Mouse (Mus musculus): Measurements from ENCODE around the gene Ppp1r14a.

Gene Ppp1r14a

DNA sequence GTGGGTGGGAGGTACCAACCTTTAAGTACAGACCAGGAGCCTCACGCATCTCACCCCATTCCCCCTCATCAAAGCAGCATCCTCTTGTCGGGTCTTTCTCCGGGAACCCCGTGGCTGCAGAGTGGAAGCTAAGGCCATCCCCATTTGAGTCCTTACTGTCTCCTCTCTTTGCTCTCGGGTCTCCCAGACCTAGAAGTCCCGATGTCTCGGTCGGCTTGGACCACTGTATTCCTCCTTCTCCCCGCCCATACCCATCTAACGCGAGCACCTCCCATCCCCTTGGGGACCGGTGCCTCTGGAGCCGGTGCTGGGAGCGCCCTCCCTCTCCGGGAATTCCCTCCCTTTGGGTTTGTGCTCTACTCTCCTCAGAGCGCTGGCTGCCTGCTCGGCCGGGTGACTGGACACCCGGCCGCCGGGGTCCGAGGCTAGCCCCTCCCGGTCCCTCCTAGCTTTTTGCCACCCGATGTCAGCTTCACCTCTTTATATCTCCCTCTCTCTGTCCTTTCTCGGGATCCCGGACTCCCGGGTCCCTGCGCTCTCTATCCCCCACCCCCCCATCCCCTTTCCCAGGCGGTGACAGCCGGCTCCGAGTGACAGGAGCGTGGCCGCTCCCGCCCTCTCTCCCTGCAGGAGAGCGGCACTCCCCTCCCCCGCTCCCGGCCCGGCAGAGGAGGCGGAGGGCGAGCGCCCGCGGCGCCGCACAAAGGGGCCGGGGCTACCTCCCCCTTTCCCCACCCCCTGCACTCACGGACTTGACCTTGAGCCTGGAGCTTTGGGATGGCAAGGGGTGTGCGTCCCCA lies 15.6 kb downstream of the Ppp1r14a start:
- ChIA-PET POLR2A (interaction anchor here in 3 of 4 experiments (0.6 to 2.9 kb wide), 6 partner anchors 12 to 124 kb away, joined by 3 to 10 read pairs (median 3); no protein-coding TSS in a partner anchor), CTCF (interaction anchor here in 3 of 4 experiments (0.6 to 1.5 kb wide), 4 partner anchors 145 to 511 kb away, joined by 3 to 13 read pairs (median 3); partner anchors contain the start of gene Zfp790 (in 1 of the 3))

DNA sequence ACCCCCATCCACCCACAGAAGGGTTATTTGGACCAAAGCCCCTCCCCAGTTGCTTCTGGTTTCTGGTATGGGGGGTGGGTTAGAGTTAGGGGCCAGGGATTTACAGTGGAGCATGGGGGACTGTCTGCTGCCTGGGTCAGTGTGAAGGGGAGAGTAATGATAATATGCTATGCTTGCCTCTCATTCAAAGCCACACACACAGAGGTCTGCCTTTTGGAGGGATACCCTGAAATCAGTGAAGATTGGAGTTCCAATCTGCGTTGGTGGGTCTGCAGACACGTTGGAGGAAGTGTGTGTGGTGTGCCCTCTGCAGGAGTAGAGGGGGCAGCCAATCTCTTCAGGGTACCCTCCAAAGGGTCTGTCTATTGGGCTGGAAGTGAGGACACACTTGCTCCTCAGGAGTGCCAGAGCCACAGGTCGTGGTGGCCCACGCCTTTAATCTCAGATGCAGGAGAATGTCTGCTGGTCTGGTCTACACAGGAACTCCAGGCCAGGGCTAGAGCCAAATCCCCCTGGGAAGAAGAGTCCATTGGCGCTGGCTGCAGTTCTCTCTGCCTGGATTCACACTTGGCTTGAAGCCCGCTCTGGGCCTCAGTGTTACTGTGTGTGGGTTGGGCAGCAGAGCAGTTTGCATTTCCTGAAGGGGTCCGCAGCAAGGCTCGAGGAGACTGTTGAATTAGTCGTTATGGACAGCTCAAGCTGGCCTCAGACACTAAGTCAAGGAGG lies 16.3 kb downstream of the Ppp1r14a start:
- POLR2A ChIA-PET = interaction anchor here in 3 of 4 experiments (0.6 to 1.2 kb wide), 9 partner anchors 8 to 150 kb away, joined by 3 read pairs; partner anchors contain the start of gene Yif1b (in 1 of the 3)
- CTCF ChIA-PET = interaction anchor here in 2 of 4 experiments (0.6 to 2.3 kb wide), 5 partner anchors 8 to 510 kb away, joined by 3 to 13 read pairs (median 3); partner anchors contain the start of gene Zfp790 (in 1 of the 2)

DNA sequence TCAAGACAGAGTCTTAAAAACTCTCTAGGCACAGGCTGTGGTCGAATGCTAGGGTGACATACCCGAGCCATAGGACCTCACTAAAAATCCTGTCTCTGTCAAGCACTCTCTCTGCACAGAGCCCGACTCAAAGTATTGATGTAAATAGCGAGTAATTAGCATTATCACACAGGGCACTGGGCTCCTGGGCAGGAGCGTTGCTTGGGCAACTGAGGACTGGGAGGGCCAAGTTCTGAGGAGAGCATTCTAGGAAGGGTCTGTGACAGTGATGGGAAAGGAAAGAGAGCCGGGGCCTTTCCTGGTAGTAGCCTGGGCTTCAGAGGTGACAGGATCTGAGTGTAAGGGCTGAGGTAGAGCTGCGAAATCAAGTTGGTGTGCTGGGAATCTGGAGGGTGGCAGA lies 17.0 kb downstream of the Ppp1r14a start:
- ChIA-PET POLR2A (interaction anchor here in 2 of 4 experiments (0.5 to 1.9 kb wide), 18 partner anchors 9 to 594 kb away, joined by 3 to 9 read pairs (median 3); partner anchors contain the start of genes 2200002D01Rik (in 1 of the 2), Fam98c (in 1 of the 2) and Yif1b (in 1 of the 2)), CTCF (interaction anchor here (0.6 to 2.3 kb wide), 20 partner anchors 9 to 659 kb away, joined by 3 to 9 read pairs (median 3); partner anchors contain the start of gene Psmd8 (in 1 of the 4))

DNA sequence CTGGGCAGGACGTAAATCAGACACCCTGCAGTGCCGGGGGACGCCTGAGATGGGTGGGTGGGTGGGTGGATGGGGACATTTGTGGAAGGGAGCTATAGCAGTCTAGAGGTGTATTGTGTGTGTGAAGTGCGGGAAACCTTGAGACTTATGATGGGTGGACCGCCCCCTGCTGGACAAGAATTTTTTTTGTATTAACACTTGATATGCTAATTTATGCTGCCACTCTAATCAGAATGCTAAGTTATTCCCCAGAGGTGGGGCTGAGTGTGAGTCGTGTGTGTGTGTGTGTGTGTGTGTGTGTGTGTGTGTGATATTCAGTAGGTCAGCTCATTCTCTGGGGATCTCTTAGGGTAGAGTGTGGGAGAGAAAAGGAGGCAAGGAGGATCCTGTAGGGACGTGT lies 17.5 kb downstream of the Ppp1r14a start:
- POLR2A ChIA-PET = interaction anchor here in 3 of 4 experiments (0.5 to 1.9 kb wide), 23 partner anchors 8 to 572 kb away, joined by 3 to 9 read pairs (median 3); partner anchors contain the start of genes 2200002D01Rik (in 1 of the 3), Fam98c (in 1 of the 3), Sipa1l3 (in 1 of the 3) and Yif1b (in 1 of the 3)
- CTCF ChIA-PET = interaction anchor here (0.6 to 2.3 kb wide), 21 partner anchors 10 to 660 kb away, joined by 3 to 9 read pairs (median 3); partner anchors contain the start of gene Psmd8 (in 1 of the 4)

DNA sequence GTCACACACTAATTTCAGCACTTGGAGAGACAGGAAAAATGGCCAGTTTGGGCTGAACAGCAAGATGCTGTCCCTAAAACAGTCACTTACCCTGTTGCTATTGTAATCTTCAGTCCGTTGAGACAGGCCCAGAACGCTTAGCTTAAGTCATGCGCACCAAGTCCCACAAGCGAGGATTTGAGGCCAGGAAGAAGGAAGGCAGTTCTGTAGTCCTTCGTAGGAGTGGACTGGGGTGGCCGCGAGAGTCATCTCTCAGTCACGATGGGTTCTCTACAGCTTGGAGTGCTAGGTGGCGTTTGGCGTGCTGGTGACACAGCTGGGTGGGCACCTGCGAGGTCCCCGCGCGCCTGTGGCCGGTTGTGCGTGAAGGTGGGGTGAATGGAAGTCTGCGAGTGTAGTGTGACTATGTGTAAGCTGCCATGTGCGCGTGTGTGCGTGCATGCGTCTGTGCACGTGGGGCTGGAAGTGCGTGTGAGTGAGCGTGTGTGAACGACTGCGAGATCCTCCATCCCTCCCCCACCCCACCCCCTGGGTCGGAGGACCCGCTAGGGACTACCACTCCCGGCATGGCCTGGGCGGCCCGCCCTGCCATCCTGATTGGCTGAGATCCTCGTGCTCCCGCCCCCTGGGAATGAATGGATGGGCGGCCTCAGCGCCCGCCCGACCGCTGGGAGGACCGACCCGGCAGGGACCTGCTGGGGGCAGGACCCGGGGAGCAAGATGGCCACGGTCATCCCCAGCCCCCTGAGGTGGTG lies 18.4 kb downstream of the Ppp1r14a start:
- POLR2A ChIA-PET = interaction anchor here in 3 of 4 experiments (0.6 to 1.9 kb wide), 13 partner anchors 9 to 572 kb away, joined by 3 to 9 read pairs (median 3); partner anchors contain the start of genes 2200002D01Rik (in 1 of the 3) and Sipa1l3 (in 1 of the 3)
- CTCF ChIA-PET = interaction anchor here in 3 of 4 experiments (0.6 to 2.3 kb wide), 8 partner anchors 10 to 215 kb away, joined by 3 to 9 read pairs (median 4); no protein-coding TSS in a partner anchor

DNA sequence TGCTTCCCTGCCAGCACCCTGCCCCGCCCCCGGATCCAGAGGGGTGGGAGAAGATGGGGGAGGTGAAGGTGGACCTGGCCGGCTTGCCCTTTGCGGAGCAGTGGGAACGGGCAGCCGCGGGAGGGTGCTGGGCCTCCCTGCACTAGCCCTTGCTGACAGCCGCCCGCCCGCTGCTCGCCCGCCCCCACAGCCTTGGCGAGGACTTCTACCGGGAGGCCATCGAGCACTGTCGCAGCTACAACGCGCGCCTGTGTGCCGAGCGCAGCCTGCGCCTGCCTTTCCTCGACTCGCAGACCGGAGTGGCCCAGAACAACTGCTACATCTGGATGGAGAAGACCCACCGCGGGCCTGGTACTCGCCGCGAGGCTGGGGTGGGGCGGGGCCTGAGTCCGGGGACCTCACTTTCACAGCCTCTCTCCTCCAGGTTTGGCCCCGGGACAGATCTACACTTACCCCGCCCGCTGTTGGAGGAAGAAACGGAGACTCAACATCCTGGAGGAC lies 20.2 kb downstream of the Ppp1r14a start:
- CTCF ChIA-PET = interaction anchor here in 2 of 4 experiments (0.7 to 1.3 kb wide), 3 partner anchors 10 to 129 kb away, joined by 3 to 4 read pairs (median 3); partner anchors contain the start of gene Psmd8 (in 1 of the 2)
- POLR2A ChIA-PET = interaction anchor here in 3 of 4 experiments (0.6 to 1.5 kb wide), 4 partner anchors 12 to 540 kb away, joined by 3 to 6 read pairs (median 3); no protein-coding TSS in a partner anchor

DNA sequence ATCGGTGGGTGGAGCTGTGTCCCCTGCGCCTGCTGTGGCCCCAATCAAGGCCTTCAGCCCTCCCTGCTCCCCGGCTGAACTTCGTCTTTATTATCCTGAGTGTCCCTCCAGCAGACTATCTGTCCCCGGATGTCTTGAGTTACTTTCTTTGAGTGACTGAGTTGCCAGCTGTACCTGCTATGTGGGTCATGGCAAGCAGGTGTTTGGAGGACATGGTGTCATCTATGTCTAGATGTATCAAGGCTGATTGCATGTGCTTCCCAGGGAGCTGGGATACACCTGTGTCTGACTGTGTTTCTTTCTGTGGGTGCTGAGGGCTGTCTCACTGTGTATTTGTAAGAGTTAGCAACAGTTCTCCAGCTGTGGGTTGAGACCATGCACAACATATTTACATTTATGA lies 20.6 kb downstream of the Ppp1r14a start:
- ChIA-PET CTCF (interaction anchor here in 2 of 4 experiments (0.7 to 1.3 kb wide), 4 partner anchors 10 to 129 kb away, joined by 3 to 4 read pairs (median 4); partner anchors contain the start of gene Psmd8 (in 1 of the 2)), POLR2A (interaction anchor here in 3 of 4 experiments (0.6 to 1.5 kb wide), 4 partner anchors 13 to 328 kb away, joined by 3 to 6 read pairs (median 3); partner anchors contain the start of genes Eif3k (in 1 of the 3) and Map4k1 (in 1 of the 3))

DNA sequence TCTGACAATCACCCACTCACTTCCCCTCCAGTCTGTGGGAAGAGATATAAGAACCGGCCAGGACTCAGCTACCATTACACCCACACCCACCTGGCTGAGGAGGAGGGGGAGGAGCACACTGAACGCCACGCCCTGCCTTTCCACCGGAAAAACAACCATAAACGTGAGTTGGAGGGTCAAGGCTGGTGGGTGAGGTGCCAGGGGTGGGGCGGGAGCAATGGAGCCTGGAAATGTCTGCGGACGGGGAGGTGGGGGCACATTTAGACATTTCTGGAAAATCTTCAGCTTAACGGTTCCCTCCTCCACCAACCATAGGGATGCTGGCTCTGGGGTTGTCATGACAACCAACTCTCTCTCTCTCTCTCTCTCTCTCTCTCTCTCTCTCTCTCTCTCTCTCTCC lies 23.9 kb downstream of the Ppp1r14a start:
- ChIA-PET POLR2A (interaction anchor here in 2 of 4 experiments (0.6 to 0.8 kb wide), 3 partner anchors 9 to 712 kb away, joined by 3 read pairs; no protein-coding TSS in a partner anchor), CTCF (interaction anchor here (0.6 to 2.9 kb wide), 9 partner anchors 10 to 242 kb away, joined by 3 to 7 read pairs (median 4); partner anchors contain the start of gene Dpf1 (in 1 of the 4))

DNA sequence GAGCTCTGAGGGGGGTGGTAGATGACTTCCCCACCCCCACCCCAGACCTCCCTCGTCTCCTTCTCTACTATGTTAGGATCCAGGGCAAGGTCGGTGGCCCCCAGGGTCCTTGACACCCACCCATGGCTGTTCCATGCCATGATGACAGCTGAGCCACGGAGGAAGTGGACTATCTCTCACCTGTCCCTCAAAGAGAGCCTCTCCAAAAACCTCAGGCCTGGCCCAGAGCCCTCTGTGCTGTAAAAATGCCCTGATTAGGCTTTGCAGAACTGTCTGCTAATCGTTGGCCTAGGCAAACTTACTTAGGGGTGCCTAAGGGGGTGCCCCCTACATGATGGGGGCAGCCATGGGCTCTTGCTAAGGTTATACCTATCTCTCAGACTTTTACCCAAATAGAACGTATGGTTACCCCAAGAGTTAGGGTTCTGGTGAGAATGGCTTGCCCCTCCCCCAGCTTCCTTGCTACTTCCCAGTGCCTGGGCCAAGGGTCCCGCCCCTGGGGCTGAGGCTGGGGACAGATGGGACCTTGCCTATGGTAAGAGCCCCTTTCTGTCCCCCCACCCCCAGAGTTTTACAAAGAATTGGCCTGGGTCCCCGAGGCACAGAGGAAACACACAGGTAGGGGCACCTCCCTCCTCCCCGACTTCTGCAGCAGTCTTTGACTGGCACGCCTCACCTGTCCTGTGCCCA lies 24.6 kb downstream of the Ppp1r14a start:
- ChIA-PET POLR2A (no interaction called here), CTCF (interaction anchor here in 1 of 4 experiments (0.6 to 2.9 kb wide), 4 partner anchors 13 to 313 kb away, joined by 3 to 7 read pairs (median 3); no protein-coding TSS in a partner anchor)

DNA sequence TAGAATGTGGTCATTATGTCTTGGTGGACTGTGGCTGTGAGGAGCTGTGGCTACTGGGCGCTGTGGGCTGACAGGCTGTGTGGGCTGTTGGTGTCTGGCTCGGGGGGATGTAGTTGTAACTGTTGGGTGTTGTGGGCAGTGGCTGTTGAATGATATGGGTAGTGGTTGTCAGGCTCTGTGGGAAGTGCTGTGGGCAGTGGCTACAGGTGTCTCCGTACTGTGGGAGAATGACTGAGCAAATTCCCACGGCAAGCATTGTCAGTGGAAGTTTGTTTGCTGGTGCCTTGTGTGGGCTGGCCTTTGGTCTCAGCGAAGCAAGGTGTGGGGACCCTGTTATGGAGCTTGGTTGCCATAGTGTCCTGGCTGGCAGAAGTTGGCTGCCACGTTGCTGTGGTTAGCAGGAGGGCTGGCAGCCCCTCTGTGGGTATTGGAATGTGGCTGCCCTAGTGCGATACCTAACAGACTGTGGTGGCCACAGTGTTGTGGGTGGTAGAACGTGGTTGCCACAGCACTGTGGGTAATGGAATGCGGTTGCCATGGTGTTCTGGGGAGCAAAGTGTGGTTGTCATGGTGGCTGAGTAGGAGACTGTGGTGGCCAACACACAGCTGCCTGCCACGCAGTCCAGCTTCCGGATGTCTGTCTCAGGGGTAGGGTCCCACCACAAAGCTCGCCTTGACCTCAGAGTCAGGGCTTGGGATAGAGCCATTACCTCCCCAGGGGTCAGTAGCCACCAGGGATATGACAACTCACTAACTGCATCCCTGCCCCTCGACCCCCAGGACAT lies 25.9 kb downstream of the Ppp1r14a start:
- POLR2A ChIA-PET = interaction anchor here in 3 of 4 experiments (0.5 to 1.7 kb wide), 11 partner anchors 9 to 599 kb away, joined by 3 to 5 read pairs (median 3); partner anchors contain the start of genes Dpf1 (in 1 of the 3), Fam98c (in 1 of the 3), Fbxo17 (in 1 of the 3) and Sipa1l3 (in 1 of the 3)
- CTCF ChIA-PET = interaction anchor here in 2 of 4 experiments (1.2 to 1.4 kb wide), 2 partner anchors 14 to 20 kb away, joined by 3 to 4 read pairs; no protein-coding TSS in a partner anchor

DNA sequence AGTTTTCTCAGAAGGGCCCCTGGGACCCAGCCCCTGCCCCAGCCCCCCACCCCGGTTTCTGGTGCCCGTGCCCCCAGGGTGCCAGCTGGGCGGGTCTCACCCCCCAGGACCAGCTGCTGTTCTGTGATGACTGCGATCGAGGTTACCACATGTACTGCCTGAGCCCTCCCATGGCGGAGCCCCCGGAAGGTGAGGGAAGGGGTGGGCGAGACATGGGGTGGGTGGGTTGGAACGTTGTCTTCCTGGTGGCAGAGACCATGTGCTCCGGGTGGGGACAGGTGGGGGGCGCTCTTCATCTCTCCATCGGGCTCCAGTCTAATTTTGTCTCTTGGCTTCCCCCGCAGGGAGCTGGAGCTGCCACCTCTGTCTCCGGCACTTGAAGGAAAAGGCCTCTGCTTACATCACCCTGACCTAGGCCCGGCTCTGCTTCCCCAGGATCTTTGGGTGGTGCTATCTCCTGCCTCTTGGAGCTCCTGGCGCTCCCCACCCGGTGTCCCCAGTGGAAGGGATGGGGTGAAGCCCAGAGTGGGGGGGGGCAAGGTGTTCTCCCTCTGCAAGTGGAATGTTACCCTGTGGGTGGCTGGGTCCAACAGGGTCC lies 27.1 kb downstream of the Ppp1r14a start:
- POLR2A ChIA-PET = interaction anchor here in 2 of 4 experiments (0.5 to 1.7 kb wide), 10 partner anchors 9 to 224 kb away, joined by 3 to 4 read pairs (median 4); no protein-coding TSS in a partner anchor

DNA sequence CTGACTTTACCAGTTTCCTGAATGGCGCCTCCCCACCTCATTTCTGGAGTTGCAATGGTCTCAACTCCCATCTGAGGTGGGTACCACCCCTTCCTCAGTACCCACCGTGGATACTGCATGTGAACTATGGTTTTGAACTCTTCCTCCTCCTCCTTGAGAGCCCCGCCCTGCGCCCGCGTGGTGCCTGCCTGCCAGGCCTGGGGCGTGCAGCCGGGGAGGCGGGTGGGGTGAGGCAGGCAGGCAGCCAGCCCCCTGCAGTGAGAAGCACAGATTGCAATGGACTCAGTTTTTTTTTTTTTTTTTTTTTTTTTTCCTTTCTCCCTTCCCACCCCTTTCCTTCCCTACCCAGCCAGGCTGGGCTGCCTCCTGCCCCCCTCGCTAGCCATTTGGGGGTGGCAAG lies 27.9 kb downstream of the Ppp1r14a start:
- ChIA-PET CTCF (interaction anchor here in 3 of 4 experiments (0.6 to 1.7 kb wide), 8 partner anchors 16 to 1594 kb away, joined by 3 to 8 read pairs (median 4); no protein-coding TSS in a partner anchor), POLR2A (interaction anchor here in 3 of 4 experiments (0.6 to 1.2 kb wide), 10 partner anchors 8 to 153 kb away, joined by 3 to 5 read pairs (median 4); no protein-coding TSS in a partner anchor)

More for the DNA sequence above, 27.1 kb downstream of the Ppp1r14a start:
- CTCF ChIA-PET = interaction anchor here (0.6 to 1.2 kb wide), 8 partner anchors 16 to 438 kb away, joined by 3 to 8 read pairs (median 4); no protein-coding TSS in a partner anchor

DNA sequence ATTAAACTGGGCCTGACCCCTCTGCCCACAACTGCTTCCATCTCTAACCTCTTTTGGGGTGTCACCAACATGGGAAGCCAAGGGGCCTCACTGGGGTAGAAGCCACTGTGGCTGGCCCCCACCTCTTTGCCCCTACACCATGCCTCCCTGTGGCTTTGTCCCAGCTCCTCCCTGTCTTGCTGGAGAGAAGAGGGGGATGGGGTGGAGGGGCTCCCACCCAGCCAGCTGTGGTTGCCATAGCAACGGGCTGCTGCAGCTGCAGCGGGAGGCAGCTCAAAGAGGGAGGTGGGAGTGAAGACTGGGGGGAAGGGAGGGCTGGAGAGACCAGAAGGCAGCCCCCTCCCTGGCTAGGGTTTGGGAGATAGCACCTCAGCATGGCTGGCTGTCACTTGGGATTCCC lies 28.4 kb downstream of the Ppp1r14a start:
- CTCF ChIA-PET = interaction anchor here in 2 of 4 experiments (0.6 to 1.7 kb wide), 8 partner anchors 16 to 1593 kb away, joined by 3 to 8 read pairs (median 4); no protein-coding TSS in a partner anchor
- POLR2A ChIA-PET = interaction anchor here in 3 of 4 experiments (0.7 to 1.2 kb wide), 5 partner anchors 20 to 130 kb away, joined by 3 to 5 read pairs (median 4); no protein-coding TSS in a partner anchor
